Mouse (Mus musculus) embryo, embryonic 10.5 days (tissue): ENCODE data around the gene Uevld.
A peak's percentile ranks its signal among the peaks of the same experiment; 100 is the strongest.
"Not testable (repeated sequence)": the region's sequence is repeated elsewhere in the genome, so short reads cannot be mapped to it uniquely, and the experiment has no call there.

Experiments
- DNase-seq: peaks from one replicate; pipeline ENCODE4 v3.0.0-alpha.2; 2015; ENCODE audit warnings: low spot score

The Uevld gene

GRCm38 (mm10) chr7:46957831-46958691 lies at the start of gene Uevld:
Gene Uevld (minus strand): TSS chr7:46958527.
- DNase-seq: peak; percentile 97

GRCm38 (mm10) chr7:47007818-47008167 lies 49.5 kb upstream of the Uevld start:
- peak; percentile 85 for DNase-seq

DNA sequence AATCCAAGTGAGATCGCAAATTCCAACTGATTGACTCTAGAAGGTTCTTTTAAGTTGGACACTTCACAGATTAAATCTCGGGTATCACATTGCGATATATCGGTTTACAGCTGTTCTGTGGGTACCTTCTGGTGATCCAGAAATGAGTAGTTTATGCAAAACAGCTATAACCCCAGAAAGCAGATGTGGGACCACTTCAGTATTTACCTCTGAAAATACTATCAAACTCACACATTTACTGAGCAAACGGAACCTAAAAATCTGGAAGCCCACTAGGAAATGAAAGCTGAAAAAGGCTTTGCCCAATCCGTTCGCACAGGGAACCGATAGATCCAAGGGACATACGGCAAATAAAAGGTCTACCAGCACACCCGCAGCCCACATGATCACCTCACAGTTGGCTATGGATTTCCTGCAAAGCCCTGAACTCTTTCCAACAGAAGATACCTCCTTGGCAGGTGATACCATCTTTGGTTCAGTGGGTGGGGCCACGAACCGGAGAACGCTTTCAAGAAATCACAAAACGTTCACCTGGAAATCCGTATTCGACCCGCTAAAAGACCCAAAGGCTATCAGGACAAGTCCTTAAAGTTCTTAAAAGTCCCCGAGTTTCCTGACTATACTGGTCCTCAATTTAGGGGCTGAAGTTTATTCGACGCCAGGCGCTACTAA lies 48.9 kb upstream of the Uevld start:
- peak; percentile 22 for DNase-seq

DNA sequence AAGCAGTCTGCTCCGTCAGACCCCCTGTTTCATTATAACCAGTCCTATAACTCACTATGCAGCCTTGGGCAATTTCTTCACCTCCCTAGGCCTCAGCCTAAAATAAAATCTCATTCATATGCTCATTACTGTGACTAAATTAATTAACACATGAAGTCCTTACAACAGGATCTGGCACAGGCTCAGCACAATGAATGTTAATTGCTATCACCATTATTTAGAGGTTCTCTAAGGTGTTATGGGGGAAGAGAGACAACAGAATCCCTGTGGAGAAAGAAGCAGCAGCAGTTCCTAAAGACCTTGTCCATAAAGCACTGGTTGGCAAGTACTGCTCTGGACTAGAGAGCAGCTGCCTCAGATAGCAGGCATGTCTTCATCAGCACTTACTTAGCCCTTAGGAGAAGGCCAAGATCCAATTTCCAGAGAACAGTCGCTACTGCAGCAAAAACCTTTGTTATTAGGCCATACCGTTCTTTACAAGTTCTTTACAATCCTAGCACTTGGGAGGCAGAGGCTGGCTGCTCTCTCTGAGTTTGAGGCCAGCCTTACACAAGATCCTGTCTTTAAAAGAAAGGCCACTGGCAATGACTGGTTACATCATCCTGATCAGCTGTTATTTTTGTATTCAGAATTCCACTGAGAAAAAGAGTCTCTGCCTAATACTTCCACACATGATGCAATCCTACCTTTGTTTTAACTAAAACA lies 45.2 kb upstream of the Uevld start:
- no peak for DNase-seq

GRCm38 (mm10) chr7:47001900-47002275 lies 43.6 kb upstream of the Uevld start:
- DNase-seq: no peak

- no peak for DNase-seq
Measured at GRCm38 (mm10) chr7:47001125-47001899, 43.0 kb upstream of the Uevld start.

GRCm38 (mm10) chr7:47000644-47000983 lies 42.3 kb upstream of the Uevld start:
- DNase-seq: no peak

- DNase-seq: no peak
Measured at GRCm38 (mm10) chr7:46999983-47000643, 41.8 kb upstream of the Uevld start.

- no peak for DNase-seq
Measured at GRCm38 (mm10) chr7:46998942-46999341, 40.6 kb upstream of the Uevld start.

GRCm38 (mm10) chr7:46997644-46998395 lies 39.5 kb upstream of the Uevld start:
- DNase-seq: no peak

DNA sequence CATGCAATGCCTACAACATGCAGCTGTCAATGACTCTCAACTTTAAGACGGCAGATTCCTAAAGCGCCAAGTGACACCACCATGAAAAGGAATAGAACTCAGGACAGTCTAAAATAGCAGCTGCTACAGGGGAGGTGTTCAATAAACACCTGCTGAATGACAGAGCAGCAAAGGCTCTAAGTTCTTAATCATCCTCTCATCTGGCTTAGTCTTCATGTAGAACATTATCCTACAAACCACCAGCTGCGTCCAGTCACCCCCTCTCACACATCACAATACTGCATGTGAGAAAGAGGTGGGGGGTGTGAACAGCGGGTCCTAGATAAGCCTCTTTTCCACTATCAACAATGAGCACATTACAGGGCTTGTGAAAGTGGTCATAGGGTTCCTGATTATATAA lies 38.7 kb upstream of the Uevld start:
- DNase-seq: no peak

GRCm38 (mm10) chr7:46995558-46995957 lies 37.2 kb upstream of the Uevld start:
- DNase-seq: no peak

- no peak for DNase-seq
Measured at GRCm38 (mm10) chr7:46993079-46993478, 34.8 kb upstream of the Uevld start.

DNA sequence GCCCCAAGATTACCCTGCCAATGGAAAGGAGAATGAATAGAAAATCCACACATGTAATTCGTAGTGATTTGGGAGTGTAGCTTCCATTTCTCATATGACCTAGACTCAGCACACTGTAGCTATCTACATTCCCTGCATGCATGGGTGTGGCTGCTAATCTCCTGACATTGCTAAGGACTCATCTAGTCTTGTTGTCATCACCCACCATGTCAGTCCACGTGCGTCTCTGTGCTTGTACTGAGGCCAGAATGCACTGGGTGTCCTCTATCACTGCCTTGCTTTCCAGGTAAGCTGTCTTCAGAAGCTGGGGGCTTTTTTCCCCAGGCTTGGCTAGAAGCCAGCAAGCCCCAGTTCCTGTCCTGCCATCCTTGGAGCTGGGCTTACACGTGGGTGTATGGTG lies 31.1 kb upstream of the Uevld start:
- not testable (repeated sequence) for DNase-seq

- DNase-seq: no peak
Measured at GRCm38 (mm10) chr7:46987073-46987472, 28.7 kb upstream of the Uevld start.

GRCm38 (mm10) chr7:46986646-46987045 lies 28.3 kb upstream of the Uevld start:
- DNase-seq: peak; percentile 18

GRCm38 (mm10) chr7:46985718-46986505 lies 27.6 kb upstream of the Uevld start:
- no peak for DNase-seq

DNA sequence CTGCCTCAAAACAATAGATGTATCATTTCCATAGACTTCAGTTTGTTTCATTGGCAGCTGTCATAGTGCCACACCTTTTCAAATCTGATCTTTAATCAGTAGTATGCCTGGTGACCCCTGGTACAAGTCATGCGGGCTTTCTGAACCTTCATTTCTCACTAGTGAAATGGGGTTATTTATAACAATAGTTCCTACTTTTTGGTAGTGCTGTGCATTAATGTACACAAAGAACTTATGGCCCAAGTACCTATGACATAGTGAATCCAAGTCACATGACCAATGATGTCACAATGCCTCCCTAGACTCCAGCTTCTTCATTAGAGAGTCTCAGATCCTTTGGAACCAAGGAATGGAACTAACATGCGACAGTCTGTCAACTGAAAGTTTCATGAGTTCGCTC lies 25.0 kb upstream of the Uevld start, which contains the start of gene Gm9999:
Gene Gm9999 (plus strand): TSS at position 301 of the 400 bp plus-strand sequence.
- no peak for DNase-seq

DNA sequence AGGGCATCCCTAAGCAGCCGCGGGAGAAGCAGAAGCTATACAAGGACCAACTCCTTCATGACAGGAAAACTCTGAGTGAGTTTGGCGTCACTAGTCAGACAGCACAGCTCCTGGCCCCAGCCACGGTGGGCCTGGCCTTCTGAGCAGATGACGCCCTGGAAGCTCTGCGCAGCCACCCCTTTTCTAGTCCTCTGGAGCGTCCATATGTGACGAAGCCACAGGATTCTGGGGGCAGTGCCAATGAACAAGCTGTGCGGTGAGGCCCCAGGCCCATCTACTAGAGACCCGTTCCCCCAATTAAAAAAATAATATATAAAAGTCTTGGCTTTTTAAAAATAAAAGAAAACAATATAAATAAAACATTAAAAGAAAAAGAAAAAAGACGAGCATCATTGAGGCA lies 17.1 kb upstream of the Uevld start:
- no peak for DNase-seq

DNA sequence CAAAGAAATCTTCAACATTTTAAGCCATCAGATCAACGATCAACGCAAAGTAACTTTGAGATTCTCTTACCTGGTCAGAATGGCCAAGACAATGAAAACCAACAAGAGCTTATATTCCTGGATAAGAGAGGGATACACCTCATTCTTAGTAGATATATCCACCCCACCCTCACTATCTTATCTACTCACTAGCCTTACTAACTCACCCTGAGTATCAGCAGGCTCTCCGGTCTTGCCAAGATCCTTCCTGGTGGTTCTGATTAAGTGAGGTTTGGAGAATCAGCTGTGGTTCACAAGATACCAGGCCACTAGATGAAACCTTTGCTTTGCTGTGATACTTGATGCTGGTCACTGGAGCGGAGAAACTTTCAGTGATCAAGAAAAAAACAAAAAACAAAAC lies 16.3 kb upstream of the Uevld start:
- DNase-seq: no peak
